Mouse (Mus musculus) lung, postnatal 0 days (tissue): ENCODE results near the gene Prdm11. TPM values are rescaled to one million over a fixed set of nuclear protein-coding genes. Genes with fewer than 3 reads are reported as not detected.

Source experiments
- ATAC-seq: fragments of 200-750 bp; cut with Nextera tagmentation; 2 replicates; pipeline ENCODE4 v1.8.0; 2017; ENCODE audit warnings: moderate library complexity
- DNase-seq: peaks from one replicate; pipeline ENCODE4 v3.0.0-alpha.2; 2016; ENCODE audit warnings: low spot score
- H3K27ac ChIP-seq: fragments of 300-500 bp; sonication (generic); 2 replicates; pipeline ENCODE4 v1.5.1; 2014; ENCODE audit warnings: antibody characterized with exemption, mild to moderate bottlenecking, low read length, mixed read lengths
- H3K27me3 ChIP-seq: fragments of 300-500 bp; sonication (generic); replicated peaks from 2 replicates; pipeline ENCODE4 v1.6.1; 2014; ENCODE audit warnings: low read length, mixed read lengths; ENCODE audit not compliant: insufficient read depth
- H3K36me3 ChIP-seq: fragments of 300-500 bp; sonication (generic); 2 replicates; pipeline ENCODE4 v1.6.1; 2014; ENCODE audit warnings: low read length, mixed read lengths; ENCODE audit not compliant: insufficient read depth
- H3K4me1 ChIP-seq: fragments of 300-500 bp; sonication (generic); 2 replicates; pipeline ENCODE4 v1.6.1; 2014; ENCODE audit warnings: antibody characterized with exemption, low read depth, low read length, mixed read lengths; ENCODE audit not compliant: insufficient read depth
- H3K4me2 ChIP-seq: fragments of 300-500 bp; sonication (generic); replicated peaks from 2 replicates; pipeline ENCODE4 v1.6.1; 2014; ENCODE audit warnings: low read depth, mild to moderate bottlenecking, low read length, moderate library complexity, mixed read lengths
- H3K4me3 ChIP-seq: fragments of 300-500 bp; sonication (generic); 2 replicates; pipeline ENCODE4 v1.5.1; 2014; ENCODE audit warnings: low read depth, low read length
- H3K9ac ChIP-seq: fragments of 300-500 bp; sonication (generic); replicated peaks from 2 replicates; pipeline ENCODE4 v1.6.1; 2014; ENCODE audit warnings: low read depth, mild to moderate bottlenecking
- H3K9me3 ChIP-seq: fragments of 300-500 bp; sonication (generic); 2 replicates; pipeline ENCODE4 v1.6.1; 2016; ENCODE audit warnings: low read length, mixed read lengths
- CTCF ChIP-seq: IDR thresholded peaks from 2 replicates; pipeline ENCODE4 v1.5.1; 2016; ENCODE audit warnings: antibody characterized with exemption, mild to moderate bottlenecking
- EP300 ChIP-seq: IDR thresholded peaks from 2 replicates; pipeline ENCODE4 v1.6.1; 2016; ENCODE audit warnings: antibody characterized with exemption, mild to moderate bottlenecking, control low read depth
- WGBS: fragments of 180-500 bp; shearing (Covaris S2); extraction: QIAGEN DNeasy Blood & Tissue Kit; methylation state at CpG from one replicate; pipeline ENCODE4 v1.1.7; 2014; 5-methylcytosine and 5-hydroxymethylcytosine counted together
- polyA plus RNA-seq: library from polyadenylated mRNA; unstranded; fragments of >200 nt; fragmentation: Nextera tagmentation; extraction: Ambion mirVana; gene quantifications from 2 replicates; pipeline ENCODE4 v1.2.1, GENCODE M21; 2015

Prdm11 gene
- polyA plus RNA-seq, 1 experiment from 2014 or later, result 3.7 TPM

DNA sequence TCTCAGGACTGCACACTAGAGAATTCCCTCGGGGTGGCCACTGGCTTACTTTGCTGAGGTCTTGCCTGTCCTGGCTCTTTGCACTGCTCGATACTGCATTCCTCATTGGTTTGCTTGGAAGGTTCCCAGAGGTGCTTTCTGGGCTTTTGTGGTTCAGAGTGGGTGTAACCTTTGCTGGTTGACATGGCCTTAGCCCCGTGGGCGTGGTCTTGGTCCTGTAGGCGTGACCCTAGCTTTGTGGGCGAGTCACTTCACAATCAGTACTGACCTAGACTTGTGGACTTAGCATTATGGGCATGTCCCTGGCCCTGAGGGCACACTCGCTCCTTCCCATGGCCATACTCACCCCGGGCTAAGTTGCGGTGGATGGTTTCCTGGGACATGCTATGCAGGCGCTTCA is 65.8 kb downstream of the Prdm11 start:
- peaks cover 11% of the 10 kb centered on the region; the same call in 1 of the 2 replicates for H3K36me3 ChIP-seq
- no peaks in the 10 kb centered on the region for H3K27me3 ChIP-seq
- no peak for TF ChIP-seq EP300
- no peak for TF ChIP-seq CTCF
- no peak for DNase-seq
- no peaks in the 10 kb centered on the region for H3K9me3 ChIP-seq
- no peak overlapping the region for H3K4me3 ChIP-seq
- no peak overlapping the region for H3K9ac ChIP-seq
- 88% methylated on average over 10 of the region's 10 CpGs for WGBS
- H3K27ac ChIP-seq, result no peak overlapping the region
- H3K4me2 ChIP-seq, result no peak overlapping the region
- H3K4me1 ChIP-seq, result peaks cover 11% of the 10 kb centered on the region
- ATAC-seq, result no peak

DNA sequence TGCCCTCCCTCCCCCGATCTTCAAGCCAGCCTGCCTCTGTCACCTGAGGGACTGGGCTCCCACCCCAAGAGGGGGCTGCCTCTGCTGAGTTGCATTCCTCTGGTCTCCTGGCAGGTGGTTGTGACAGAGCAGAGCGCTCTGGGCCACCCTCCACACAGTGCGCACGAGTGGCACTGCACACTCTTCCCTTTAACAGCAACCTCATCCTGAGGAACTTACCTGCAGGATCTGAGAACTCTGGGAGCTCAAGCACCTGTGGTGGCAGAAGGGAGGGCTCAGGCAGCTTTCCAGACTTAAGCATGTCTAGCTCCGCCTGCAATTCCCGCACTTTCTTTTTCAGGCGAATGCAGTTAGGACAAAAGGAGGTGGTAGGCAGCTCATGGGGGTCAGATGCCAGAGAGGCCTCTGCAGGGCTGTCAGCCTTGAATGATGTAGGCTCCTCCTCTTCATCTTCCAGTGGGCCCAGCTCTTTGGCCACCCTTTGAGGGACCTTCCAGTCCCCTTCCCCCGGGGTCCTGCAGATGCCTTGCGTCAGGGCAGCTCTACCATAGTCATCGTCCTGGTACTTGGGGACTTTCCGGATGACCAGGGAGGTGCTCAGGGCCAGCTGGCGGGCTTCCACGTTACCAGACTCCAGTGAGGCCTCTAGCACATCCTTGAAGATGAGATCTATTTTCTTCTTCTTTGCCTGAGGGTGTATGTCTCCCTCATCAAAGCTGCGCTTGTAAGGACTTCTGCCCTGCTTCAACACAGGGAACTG is 70.8 kb downstream of the Prdm11 start:
- no peaks in the 10 kb centered on the region for H3K27me3 ChIP-seq
- peaks cover 32% of the 10 kb centered on the region; the same call in 1 of the 2 replicates for H3K36me3 ChIP-seq
- ATAC-seq (peak; percentile 76), DNase-seq (peak; percentile 52)
- H3K9ac ChIP-seq, result no peak overlapping the region
- H3K27ac ChIP-seq, result no peak overlapping the region
- H3K9me3 ChIP-seq, result no peaks in the 10 kb centered on the region
- 67% methylated on average over 14 of the region's 14 CpGs for WGBS
- no peaks in the 10 kb centered on the region; the same call in 1 of the 2 replicates for H3K4me1 ChIP-seq
- no peak overlapping the region for H3K4me3 ChIP-seq
- H3K4me2 ChIP-seq, result no peak overlapping the region
- TF ChIP-seq CTCF, result no peak
- no peak for TF ChIP-seq EP300

DNA sequence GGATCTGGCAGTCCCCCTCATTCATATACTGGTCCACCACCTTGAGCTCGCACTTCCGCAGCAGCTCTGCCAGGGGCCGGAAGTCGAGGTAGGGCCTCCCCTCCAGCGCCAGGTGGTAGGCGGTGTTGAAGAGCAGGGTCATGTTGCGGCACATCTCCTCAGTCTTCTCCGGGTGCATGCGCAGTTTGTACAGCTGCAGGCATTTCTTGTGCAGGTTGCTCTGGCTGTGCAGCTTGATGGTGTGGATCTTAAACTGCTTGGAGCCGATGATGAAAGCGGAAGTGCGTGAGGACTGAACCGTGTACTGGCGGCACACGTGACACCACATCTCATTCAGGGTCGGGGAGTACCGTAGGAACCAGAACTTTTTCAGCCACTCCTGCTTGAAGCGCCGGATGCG is 72.3 kb downstream of the Prdm11 start:
- Histone ChIP-seq H3K4me1 (no peaks in the 10 kb centered on the region; the same call in 1 of the 2 replicates), H3K27me3 (no peaks in the 10 kb centered on the region), H3K9me3 (no peaks in the 10 kb centered on the region), H3K27ac (no peak overlapping the region), H3K36me3 (peaks cover 24% of the 10 kb centered on the region; the same call in 1 of the 2 replicates), H3K4me2 (no peak overlapping the region), H3K4me3 (no peak overlapping the region), H3K9ac (no peak overlapping the region)
- TF ChIP-seq CTCF (no peak), EP300 (no peak)
- WGBS, result 91% methylated on average over 20 of the region's 20 CpGs
- DNase-seq, result no peak
- no peak for ATAC-seq

DNA sequence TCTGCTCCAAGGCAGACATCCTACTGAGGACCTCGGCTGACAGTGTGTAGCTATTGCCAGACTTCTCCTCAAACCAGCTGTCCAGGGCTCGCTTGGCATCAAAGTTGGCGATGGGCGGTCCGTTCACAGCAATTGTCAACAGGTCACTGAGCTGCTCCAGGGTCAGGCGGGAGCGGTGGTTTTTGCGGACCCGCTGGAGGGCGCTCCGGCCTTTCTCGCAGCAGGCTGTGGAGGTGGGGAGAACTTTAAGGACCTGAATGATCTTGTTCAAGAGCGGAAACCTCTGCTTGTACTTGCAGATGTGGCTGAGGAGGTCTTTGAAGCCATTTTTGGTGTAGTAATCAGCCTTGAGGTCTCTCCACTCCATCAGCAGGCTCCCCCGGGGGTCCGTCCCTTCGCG is 73.9 kb downstream of the Prdm11 start:
- H3K36me3 ChIP-seq, result peaks cover 22% of the 10 kb centered on the region; the same call in 1 of the 2 replicates
- no peak for TF ChIP-seq EP300
- TF ChIP-seq CTCF, result no peak
- no peak for ATAC-seq

DNA sequence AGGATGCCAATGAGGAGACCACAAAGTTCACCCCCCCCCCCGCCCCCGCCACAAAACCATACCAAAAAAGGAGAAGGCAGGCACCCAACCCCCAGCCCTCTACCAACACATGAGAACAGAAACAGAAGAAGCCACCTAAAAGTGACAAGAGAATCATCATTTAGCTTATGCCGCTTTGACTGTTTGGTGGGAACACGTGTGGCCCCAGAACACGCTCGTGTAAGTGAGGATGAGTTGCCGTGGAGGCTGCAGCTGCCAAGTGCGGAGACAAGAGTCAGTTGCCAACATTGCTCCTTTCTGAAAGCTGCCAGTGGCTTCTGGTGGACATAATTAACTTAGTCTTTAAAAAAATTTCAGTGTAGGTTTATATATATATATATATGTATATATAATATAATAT is 74.4 kb downstream of the Prdm11 start:
- DNase-seq, result no peak
- WGBS, result 86% methylated on average over 8 of the region's 8 CpGs
- Histone ChIP-seq H3K4me3 (no peak overlapping the region), H3K36me3 (peaks cover 22% of the 10 kb centered on the region; the same call in 1 of the 2 replicates), H3K4me2 (no peak overlapping the region), H3K27me3 (no peaks in the 10 kb centered on the region), H3K9ac (no peak overlapping the region), H3K9me3 (no peaks in the 10 kb centered on the region), H3K27ac (no peak overlapping the region), H3K4me1 (no peaks in the 10 kb centered on the region; the same call in 1 of the 2 replicates)
- TF ChIP-seq CTCF, result no peak
- TF ChIP-seq EP300, result no peak
- ATAC-seq, result no peak

More for the DNA sequence above, 73.9 kb downstream of the Prdm11 start:
- Histone ChIP-seq H3K27ac (no peak overlapping the region), H3K4me1 (no peaks in the 10 kb centered on the region; the same call in 1 of the 2 replicates), H3K4me3 (no peak overlapping the region), H3K4me2 (no peak overlapping the region), H3K9ac (no peak overlapping the region), H3K27me3 (no peaks in the 10 kb centered on the region), H3K9me3 (no peaks in the 10 kb centered on the region)
- 94% methylated on average over 17 of the region's 17 CpGs for WGBS
- DNase-seq, result no peak

DNA sequence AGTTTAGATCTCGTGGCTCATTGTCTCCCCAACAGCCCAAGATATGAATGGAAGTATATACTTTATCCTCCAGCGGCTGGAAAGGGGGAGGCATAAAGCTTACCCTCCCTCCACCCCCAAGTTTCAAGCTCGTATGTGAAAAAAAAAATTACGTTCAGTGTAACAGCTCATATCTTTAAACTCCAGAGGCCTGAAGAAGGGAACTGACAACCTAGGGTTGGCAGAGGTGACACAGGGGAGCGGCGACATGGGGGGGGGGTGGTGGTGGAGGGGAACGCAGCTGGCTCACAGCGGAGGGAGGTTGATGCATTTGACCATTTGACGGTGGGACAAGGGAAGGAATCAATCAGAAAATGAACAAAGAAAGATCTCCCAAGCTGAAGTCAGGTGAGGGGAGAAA is 74.9 kb downstream of the Prdm11 start:
- Histone ChIP-seq H3K4me1 (no peaks in the 10 kb centered on the region), H3K36me3 (peaks cover 22% of the 10 kb centered on the region; the same call in 1 of the 2 replicates), H3K4me2 (no peak overlapping the region), H3K9me3 (no peaks in the 10 kb centered on the region), H3K4me3 (no peak overlapping the region), H3K27me3 (no peaks in the 10 kb centered on the region), H3K27ac (no peak overlapping the region), H3K9ac (no peak overlapping the region)
- 66% methylated on average over 9 of the region's 9 CpGs for WGBS
- DNase-seq, result no peak
- ATAC-seq, result no peak
- no peak for TF ChIP-seq EP300
- no peak for TF ChIP-seq CTCF
